Mouse (Mus musculus): ENCODE measurements around the gene Cyp4f18. TPM values are rescaled to one million over a fixed set of nuclear protein-coding genes. Genes with fewer than 3 reads are reported as not detected.

The Cyp4f18 gene
- polyA plus RNA-seq, 1 experiment from 2014 or later = 0.73 TPM

DNA sequence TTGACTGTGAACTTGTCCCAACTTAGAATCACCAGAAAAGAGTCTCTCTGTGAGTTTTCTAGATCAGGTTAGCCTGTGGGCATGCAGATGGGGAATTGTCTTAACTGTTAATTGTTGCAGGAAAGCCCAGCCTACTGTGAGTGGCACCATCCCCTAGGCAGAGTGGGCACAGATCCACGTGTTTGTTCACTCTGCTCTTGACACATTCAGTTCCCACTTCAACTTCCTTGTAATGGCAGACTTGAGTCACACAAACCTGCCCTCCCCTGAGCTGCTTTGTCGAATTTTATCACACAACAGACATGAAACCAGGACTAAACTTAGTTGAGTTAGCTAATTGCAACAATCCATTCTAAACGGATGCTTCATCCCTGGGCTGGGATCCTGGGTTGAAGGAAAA, 9.2 kb downstream of the Cyp4f18 start:
- no peak overlapping the region for H3K4me3 ChIP-seq (ENCODE audit: control insufficient read depth in 1 of 2, insufficient read depth in 1 of 2, low read depth in 1 of 2, low read length in 2 of 2)
- H3K4me1 ChIP-seq (ENCODE audit: control insufficient read depth in 2 of 2, insufficient read depth in 2 of 2, low read length in 2 of 2) = no peaks in the 10 kb centered on the region
- 61% methylated on average over 3 of the region's 3 CpGs for WGBS

DNA sequence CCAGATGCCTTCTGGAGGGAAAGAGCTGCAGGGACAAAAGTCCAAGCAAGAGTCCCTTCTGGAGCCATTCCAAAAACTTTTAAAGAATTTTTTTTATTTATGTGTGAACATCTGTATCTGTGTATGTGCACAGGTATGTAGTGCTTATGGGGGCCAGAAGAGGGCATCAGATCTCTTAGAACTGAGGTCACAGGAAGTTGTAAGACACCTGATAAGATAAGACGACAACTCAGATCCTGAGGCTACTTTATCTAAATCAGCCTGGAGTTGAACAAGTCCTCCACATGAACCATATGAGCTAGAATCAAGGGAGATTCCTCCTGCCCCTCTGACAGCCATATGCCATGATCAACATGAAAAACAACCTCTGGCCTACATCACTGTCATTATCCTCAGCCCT, 10.0 kb downstream of the Cyp4f18 start:
- no peaks in the 10 kb centered on the region for H3K27me3 ChIP-seq (ENCODE audit: control insufficient read depth, insufficient read depth, low read length)
- no peak for ATAC-seq (ENCODE audit: insufficient number of reproducible peaks, insufficient read depth, low FRiP score, low read depth)
- H3K4me2 ChIP-seq (ENCODE audit: low read length) = no peak overlapping the region
- no peak overlapping the region for H3K4me3 ChIP-seq (ENCODE audit: control insufficient read depth in 1 of 2, insufficient read depth in 1 of 2, low read depth in 1 of 2, low read length in 2 of 2)
- H3K9me3 ChIP-seq (ENCODE audit: control insufficient read depth, low read length) = no peaks in the 10 kb centered on the region
- no peak overlapping the region for H3K27ac ChIP-seq (replicated peaks in 1 of 2; ENCODE audit: control insufficient read depth in 1 of 2, insufficient read depth in 1 of 2, low read depth in 2 of 2, low read length in 2 of 2)
- H3K9ac ChIP-seq (ENCODE audit: low read length) = no peak overlapping the region
- H3K36me3 ChIP-seq (ENCODE audit: control insufficient read depth, insufficient read depth, low read length) = no peaks in the 10 kb centered on the region
- H3K4me1 ChIP-seq (ENCODE audit: control insufficient read depth in 2 of 2, insufficient read depth in 2 of 2, low read length in 2 of 2) = no peaks in the 10 kb centered on the region
- WGBS = 24% methylated on average over 1 of the region's 1 CpGs

More for the DNA sequence above, 9.2 kb downstream of the Cyp4f18 start:
- no peak overlapping the region for H3K4me2 ChIP-seq (ENCODE audit: low read length)
- no peak for ATAC-seq (ENCODE audit: insufficient number of reproducible peaks, insufficient read depth, low FRiP score, low read depth)
- H3K36me3 ChIP-seq (ENCODE audit: control insufficient read depth, insufficient read depth, low read length) = no peaks in the 10 kb centered on the region
- no peak overlapping the region for H3K9ac ChIP-seq (ENCODE audit: low read length)
- no peaks in the 10 kb centered on the region for H3K27me3 ChIP-seq (ENCODE audit: control insufficient read depth, insufficient read depth, low read length)
- H3K9me3 ChIP-seq (ENCODE audit: control insufficient read depth, low read length) = no peaks in the 10 kb centered on the region
- H3K27ac ChIP-seq (replicated peaks in 1 of 2; ENCODE audit: control insufficient read depth in 1 of 2, insufficient read depth in 1 of 2, low read depth in 2 of 2, low read length in 2 of 2) = no peak overlapping the region

- Histone ChIP-seq H3K4me1 (ENCODE audit: control insufficient read depth in 2 of 2, insufficient read depth in 2 of 2, low read length in 2 of 2) (no peaks in the 10 kb centered on the region), H3K4me2 (ENCODE audit: low read length) (peak overlapping the region; percentile 68), H3K9me3 (ENCODE audit: control insufficient read depth, low read length) (no peaks in the 10 kb centered on the region), H3K4me3 (ENCODE audit: control insufficient read depth in 1 of 2, insufficient read depth in 1 of 2, low read depth in 1 of 2, low read length in 2 of 2) (peak overlapping the region; percentile 43 to 58), H3K36me3 (ENCODE audit: control insufficient read depth, insufficient read depth, low read length) (no peaks in the 10 kb centered on the region), H3K27ac (replicated peaks in 1 of 2; ENCODE audit: control insufficient read depth in 1 of 2, insufficient read depth in 1 of 2, low read depth in 2 of 2, low read length in 2 of 2) (no peak overlapping the region), H3K9ac (ENCODE audit: low read length) (peak overlapping the region; percentile 65), H3K27me3 (ENCODE audit: control insufficient read depth, insufficient read depth, low read length) (no peaks in the 10 kb centered on the region)
- no peak for ATAC-seq (ENCODE audit: insufficient number of reproducible peaks, insufficient read depth, low FRiP score, low read depth)
- 58% methylated on average over 13 of the region's 13 CpGs for WGBS
Measured at GRCm38 (mm10) chr8:71988867-71989599, 20.4 kb downstream of the Cyp4f18 start.

GRCm38 (mm10) chr8:71988110-71988866, 21.1 kb downstream of the Cyp4f18 start:
- Histone ChIP-seq H3K9me3 (ENCODE audit: control insufficient read depth, low read length) (no peaks in the 10 kb centered on the region), H3K9ac (ENCODE audit: low read length) (peak overlapping the region; percentile 65), H3K36me3 (ENCODE audit: control insufficient read depth, insufficient read depth, low read length) (no peaks in the 10 kb centered on the region), H3K27ac (replicated peaks in 1 of 2; ENCODE audit: control insufficient read depth in 1 of 2, insufficient read depth in 1 of 2, low read depth in 2 of 2, low read length in 2 of 2) (no peak overlapping the region), H3K4me3 (ENCODE audit: control insufficient read depth in 1 of 2, insufficient read depth in 1 of 2, low read depth in 1 of 2, low read length in 2 of 2) (peak overlapping the region; percentile 43 to 58), H3K4me1 (ENCODE audit: control insufficient read depth in 2 of 2, insufficient read depth in 2 of 2, low read length in 2 of 2) (no peaks in the 10 kb centered on the region), H3K4me2 (ENCODE audit: low read length) (peak overlapping the region; percentile 68), H3K27me3 (ENCODE audit: control insufficient read depth, insufficient read depth, low read length) (no peaks in the 10 kb centered on the region)
- 16% methylated on average over 24 of the region's 24 CpGs for WGBS
- no peak for ATAC-seq (ENCODE audit: insufficient number of reproducible peaks, insufficient read depth, low FRiP score, low read depth)

DNA sequence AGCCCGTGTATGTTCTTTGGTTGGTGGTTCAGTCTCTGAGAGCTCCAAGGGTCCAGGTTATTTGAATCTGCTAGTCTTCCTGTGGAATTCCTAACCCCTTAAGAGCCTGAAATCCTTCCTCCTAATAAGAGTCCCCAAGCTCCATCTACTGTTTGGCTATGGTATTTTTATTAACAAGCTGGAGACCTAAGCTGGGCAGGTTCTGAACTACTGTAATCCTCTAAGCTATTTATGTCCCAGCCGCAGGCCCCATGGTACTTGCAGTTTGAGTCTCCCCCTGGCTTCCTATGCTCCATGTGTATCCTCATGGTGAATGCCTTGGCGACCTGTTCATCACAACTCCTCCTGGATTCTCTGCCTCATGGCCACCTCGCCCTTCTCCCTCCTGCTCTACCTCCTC, 24.8 kb downstream of the Cyp4f18 start:
- H3K9ac ChIP-seq (ENCODE audit: low read length) = no peak overlapping the region
- no peak overlapping the region for H3K4me2 ChIP-seq (ENCODE audit: low read length)
- H3K4me1 ChIP-seq (ENCODE audit: control insufficient read depth in 2 of 2, insufficient read depth in 2 of 2, low read length in 2 of 2) = no peaks in the 10 kb centered on the region
- H3K27ac ChIP-seq (replicated peaks in 1 of 2; ENCODE audit: control insufficient read depth in 1 of 2, insufficient read depth in 1 of 2, low read depth in 2 of 2, low read length in 2 of 2) = no peak overlapping the region
- H3K36me3 ChIP-seq (ENCODE audit: control insufficient read depth, insufficient read depth, low read length) = no peaks in the 10 kb centered on the region
- 44% methylated on average over 4 of the region's 4 CpGs for WGBS
- no peaks in the 10 kb centered on the region for H3K27me3 ChIP-seq (ENCODE audit: control insufficient read depth, insufficient read depth, low read length)
- H3K9me3 ChIP-seq (ENCODE audit: control insufficient read depth, low read length) = no peaks in the 10 kb centered on the region
- no peak for ATAC-seq (ENCODE audit: insufficient number of reproducible peaks, insufficient read depth, low FRiP score, low read depth)
- H3K4me3 ChIP-seq (ENCODE audit: control insufficient read depth in 1 of 2, insufficient read depth in 1 of 2, low read depth in 1 of 2, low read length in 2 of 2) = no peak overlapping the region

- Histone ChIP-seq H3K9ac (ENCODE audit: low read length) (no peak overlapping the region), H3K4me1 (ENCODE audit: control insufficient read depth in 2 of 2, insufficient read depth in 2 of 2, low read length in 2 of 2) (no peaks in the 10 kb centered on the region), H3K36me3 (ENCODE audit: control insufficient read depth, insufficient read depth, low read length) (no peaks in the 10 kb centered on the region), H3K4me3 (ENCODE audit: control insufficient read depth in 1 of 2, insufficient read depth in 1 of 2, low read depth in 1 of 2, low read length in 2 of 2) (no peak overlapping the region), H3K27ac (replicated peaks in 1 of 2; ENCODE audit: control insufficient read depth in 1 of 2, insufficient read depth in 1 of 2, low read depth in 2 of 2, low read length in 2 of 2) (no peak overlapping the region), H3K27me3 (ENCODE audit: control insufficient read depth, insufficient read depth, low read length) (no peaks in the 10 kb centered on the region), H3K4me2 (ENCODE audit: low read length) (no peak overlapping the region), H3K9me3 (ENCODE audit: control insufficient read depth, low read length) (no peaks in the 10 kb centered on the region)
- no peak for ATAC-seq (ENCODE audit: insufficient number of reproducible peaks, insufficient read depth, low FRiP score, low read depth)
- WGBS = 61% methylated on average over 4 of the region's 4 CpGs
Measured at GRCm38 (mm10) chr8:71981456-71981855, 28.0 kb downstream of the Cyp4f18 start.

GRCm38 (mm10) chr8:71981032-71981431, 28.4 kb downstream of the Cyp4f18 start:
- no peak overlapping the region for H3K4me2 ChIP-seq (ENCODE audit: low read length)

More at GRCm38 (mm10) chr8:71981032-71981431, 28.4 kb downstream of the Cyp4f18 start:
- Histone ChIP-seq H3K27me3 (ENCODE audit: control insufficient read depth, insufficient read depth, low read length) (no peaks in the 10 kb centered on the region), H3K9me3 (ENCODE audit: control insufficient read depth, low read length) (no peaks in the 10 kb centered on the region), H3K9ac (ENCODE audit: low read length) (no peak overlapping the region), H3K27ac (replicated peaks in 1 of 2; ENCODE audit: control insufficient read depth in 1 of 2, insufficient read depth in 1 of 2, low read depth in 2 of 2, low read length in 2 of 2) (no peak overlapping the region), H3K36me3 (ENCODE audit: control insufficient read depth, insufficient read depth, low read length) (no peaks in the 10 kb centered on the region), H3K4me1 (ENCODE audit: control insufficient read depth in 2 of 2, insufficient read depth in 2 of 2, low read length in 2 of 2) (no peaks in the 10 kb centered on the region), H3K4me3 (ENCODE audit: control insufficient read depth in 1 of 2, insufficient read depth in 1 of 2, low read depth in 1 of 2, low read length in 2 of 2) (no peak overlapping the region)
- no peak for ATAC-seq (ENCODE audit: insufficient number of reproducible peaks, insufficient read depth, low FRiP score, low read depth)
- 58% methylated on average over 2 of the region's 2 CpGs for WGBS
